Mouse (Mus musculus) embryonic fibroblast, embryonic 13.5 days (primary cell): Measurements from ENCODE around the gene Fam166a. TPM values are rescaled to one million over a fixed set of nuclear protein-coding genes. Genes with fewer than 3 reads are reported as not detected.
"Not testable (repeated sequence)": the region's sequence is repeated elsewhere in the genome, so short reads cannot be mapped to it uniquely, and the experiment has no call there.

Experiments
- H3K27ac ChIP-seq: 2 replicates; pipeline ENCODE4 v1.5.1; 2012; ENCODE audit warnings: low read length, control low read depth, inconsistent platforms; ENCODE audit not compliant: insufficient read depth
- H3K4me1 ChIP-seq: 2 replicates; pipeline ENCODE4 v1.6.1; 2011; ENCODE audit warnings: low read length; ENCODE audit not compliant: control insufficient read depth, insufficient read depth
- H3K4me3 ChIP-seq: 2 replicates; pipeline ENCODE4 v1.5.1; 2011; ENCODE audit warnings: mild to moderate bottlenecking, control low read depth, low read length; ENCODE audit not compliant: insufficient read depth
- CTCF ChIP-seq: IDR thresholded peaks from 2 replicates; pipeline ENCODE4 v1.5.1; 2011; ENCODE audit warnings: mild to moderate bottlenecking, control low read depth, low read length, moderate library complexity, borderline replicate concordance; ENCODE audit not compliant: insufficient read depth
- POLR2A ChIP-seq: IDR thresholded peaks from 2 replicates; pipeline ENCODE4 v1.6.1; 2011; ENCODE audit warnings: low read depth, mild to moderate bottlenecking, control low read depth, low read length, moderate library complexity
- polyA plus RNA-seq: library from polyadenylated mRNA; stranded (reverse); fragments of >200 nt; gene quantifications from 2 replicates; pipeline ENCODE4 v1.2.4, GENCODE M21; 2011; ENCODE audit warnings: low read depth; ENCODE audit not compliant: missing spikeins, insufficient read length

Gene Fam166a
- polyA plus RNA-seq, 1 experiment = not detected

DNA sequence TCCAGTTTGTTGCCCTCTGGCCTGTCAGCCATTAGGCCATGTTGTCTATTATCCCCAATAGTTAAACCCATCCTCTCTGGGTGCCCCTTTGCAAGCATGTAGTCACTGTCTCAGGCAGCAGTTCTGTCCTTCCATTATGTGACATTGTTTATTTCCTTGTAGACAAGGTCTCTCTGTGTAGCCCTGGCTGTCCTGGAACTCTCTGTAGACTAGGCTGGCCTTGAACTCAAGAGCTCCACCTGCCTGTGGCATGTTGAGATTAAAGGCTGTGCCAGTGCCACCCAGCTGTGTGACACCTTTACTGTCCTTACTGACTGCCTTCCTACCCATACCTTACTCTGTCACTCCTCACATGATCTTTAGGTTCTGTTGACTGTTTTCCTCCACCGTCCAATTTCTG is 33.8 kb downstream of the Fam166a start:
- TF ChIP-seq CTCF = peak; percentile 29; the same call in 1 of the 2 replicates
- no peak for TF ChIP-seq POLR2A
- Histone ChIP-seq H3K27ac (no peak overlapping the region), H3K4me3 (no peak overlapping the region), H3K4me1 (no peaks in the 10 kb centered on the region)

- H3K4me1 ChIP-seq = no peaks in the 10 kb centered on the region
- H3K4me3 ChIP-seq = peak within 1 kb of the TSS; percentile 92
- no peak within 1 kb of the TSS for H3K27ac ChIP-seq
- TF ChIP-seq CTCF (no peak), POLR2A (peak; percentile 54)
These were observed 36.8 kb downstream of the Fam166a start, which contains the start of gene Tmem203 for GRCm38 (mm10) chr2:25255284-25255779. Gene Tmem203, plus strand, starts transcription at chr2:25255439.

DNA sequence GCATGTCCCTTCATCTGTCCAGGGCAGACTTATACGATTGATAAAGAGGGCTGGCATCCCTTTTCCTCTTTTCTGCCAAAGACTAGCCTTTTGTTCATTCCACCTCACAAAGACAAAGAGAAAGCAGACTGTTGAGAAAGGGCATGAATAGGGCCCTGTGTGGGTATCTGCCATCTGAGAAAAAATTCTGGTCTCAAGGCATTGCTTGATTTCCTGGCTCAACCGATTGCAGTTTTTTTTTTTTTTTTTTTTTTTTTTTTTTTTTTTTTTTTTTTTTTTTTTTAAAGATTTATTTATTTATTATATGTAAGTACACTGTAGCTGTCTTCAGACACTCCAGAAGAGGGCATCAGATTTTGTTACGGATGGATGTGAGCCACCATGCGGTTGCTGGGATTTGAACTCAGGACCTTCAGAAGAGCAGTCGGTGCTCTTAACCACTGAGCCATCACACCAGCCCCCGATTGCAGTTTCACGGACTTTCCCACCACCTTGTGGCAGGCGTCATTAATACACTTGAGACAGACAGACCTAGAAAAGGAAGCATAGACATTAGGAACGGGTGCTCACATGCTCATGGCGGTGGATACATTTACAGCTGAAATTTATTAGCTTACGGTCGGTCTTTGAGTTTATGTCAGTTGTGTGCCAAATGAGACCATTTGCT is 38.0 kb downstream of the Fam166a start:
- not testable (repeated sequence) for H3K27ac ChIP-seq, H3K4me1 ChIP-seq
- H3K4me3 ChIP-seq = peak overlapping the region; percentile 92

DNA sequence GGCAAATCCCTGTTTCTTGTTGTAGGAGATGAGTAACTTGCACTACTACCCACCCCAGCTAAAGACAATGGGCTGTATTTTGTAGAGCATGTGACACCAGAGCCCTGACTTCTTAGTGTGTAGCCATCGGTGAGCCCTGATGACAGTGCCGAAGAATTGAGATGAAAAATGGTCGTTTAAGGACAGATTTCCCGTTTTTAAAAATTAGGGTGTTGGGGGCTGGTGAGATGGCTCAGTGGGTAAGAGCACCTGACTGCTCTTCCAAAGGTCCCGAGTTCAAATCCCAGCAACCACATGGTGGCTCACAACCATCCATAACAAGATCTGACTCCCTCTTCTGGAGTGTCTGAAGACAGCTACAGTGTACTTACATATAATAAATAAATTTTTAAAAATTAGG is 38.7 kb downstream of the Fam166a start:
- H3K4me1 ChIP-seq, H3K4me3 ChIP-seq, H3K27ac ChIP-seq: not testable (repeated sequence)

- Histone ChIP-seq H3K4me1 (0 out of 2 replicates have a peak, but pooled peaks cover under 1% of the 10 kb centered on the region), H3K4me3 (no peak overlapping the region), H3K27ac (no peak overlapping the region)
- TF ChIP-seq CTCF (no peak), POLR2A (no peak)
These were observed 40.3 kb downstream of the Fam166a start for GRCm38 (mm10) chr2:25258887-25259286.

GRCm38 (mm10) chr2:25261870-25262269 is 43.3 kb downstream of the Fam166a start:
- no peak overlapping the region for H3K27ac ChIP-seq
- H3K4me3 ChIP-seq = peak overlapping the region; percentile 8
- H3K4me1 ChIP-seq = peaks cover 9% of the 10 kb centered on the region
- TF ChIP-seq POLR2A (no peak), CTCF (no peak)

GRCm38 (mm10) chr2:25262291-25262767 is 43.8 kb downstream of the Fam166a start, which contains the start of gene Tprn:
Gene Tprn, plus strand, starts transcription at chr2:25262618.
- Histone ChIP-seq H3K4me3 (peak within 1 kb of the TSS; percentile 70), H3K27ac (no peak within 1 kb of the TSS), H3K4me1 (peaks cover 9% of the 10 kb centered on the region)
- TF ChIP-seq POLR2A (peak; percentile 56), CTCF (no peak)

GRCm38 (mm10) chr2:25262795-25263622 is 44.5 kb downstream of the Fam166a start:
- peak overlapping the region; percentile 70 for H3K4me3 ChIP-seq
- H3K27ac ChIP-seq = no peak overlapping the region
- TF ChIP-seq CTCF (no peak), POLR2A (no peak)
- H3K4me1 ChIP-seq = peaks cover 9% of the 10 kb centered on the region

GRCm38 (mm10) chr2:25263623-25264285 is 45.2 kb downstream of the Fam166a start:
- Histone ChIP-seq H3K4me1 (peaks cover 9% of the 10 kb centered on the region), H3K4me3 (peak overlapping the region; percentile 70), H3K27ac (no peak overlapping the region)
- no peak for TF ChIP-seq CTCF
- TF ChIP-seq POLR2A = no peak
